Mouse (Mus musculus) cerebellum, adult 9-10 months (tissue): Measurements from ENCODE around the gene Meis2.

Source experiments
- DNase-seq: peaks from one replicate; pipeline ENCODE4 v3.0.0; 2022

The Meis2 gene

GRCm38 (mm10) chr2:116065570-116066005 lies at the start of gene Meis2:
Gene Meis2, minus strand, starts transcription at chr2:116065839.
- DNase-seq, result no peak

GRCm38 (mm10) chr2:116106194-116106593 lies 40.6 kb upstream of the Meis2 start:
- no peak for DNase-seq

DNA sequence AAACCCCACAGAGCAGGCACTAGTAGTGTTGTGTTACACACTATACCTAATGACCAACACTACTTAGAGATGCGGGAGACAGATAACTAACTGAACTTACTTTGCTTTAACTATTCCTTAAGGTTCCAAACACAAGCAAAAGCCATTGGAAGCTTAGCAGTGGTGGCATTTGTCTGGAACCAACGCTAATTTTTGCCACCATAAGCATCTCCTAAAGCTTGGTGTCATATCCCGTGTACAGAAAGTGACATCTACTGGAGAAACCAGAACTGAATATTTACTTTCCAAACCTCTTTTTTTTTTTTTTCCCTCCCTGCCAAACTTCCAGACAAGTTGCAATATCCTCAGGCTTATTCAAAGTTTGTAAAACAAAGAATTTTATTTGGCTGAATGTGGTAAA lies 39.5 kb upstream of the Meis2 start:
- DNase-seq, result no peak

DNA sequence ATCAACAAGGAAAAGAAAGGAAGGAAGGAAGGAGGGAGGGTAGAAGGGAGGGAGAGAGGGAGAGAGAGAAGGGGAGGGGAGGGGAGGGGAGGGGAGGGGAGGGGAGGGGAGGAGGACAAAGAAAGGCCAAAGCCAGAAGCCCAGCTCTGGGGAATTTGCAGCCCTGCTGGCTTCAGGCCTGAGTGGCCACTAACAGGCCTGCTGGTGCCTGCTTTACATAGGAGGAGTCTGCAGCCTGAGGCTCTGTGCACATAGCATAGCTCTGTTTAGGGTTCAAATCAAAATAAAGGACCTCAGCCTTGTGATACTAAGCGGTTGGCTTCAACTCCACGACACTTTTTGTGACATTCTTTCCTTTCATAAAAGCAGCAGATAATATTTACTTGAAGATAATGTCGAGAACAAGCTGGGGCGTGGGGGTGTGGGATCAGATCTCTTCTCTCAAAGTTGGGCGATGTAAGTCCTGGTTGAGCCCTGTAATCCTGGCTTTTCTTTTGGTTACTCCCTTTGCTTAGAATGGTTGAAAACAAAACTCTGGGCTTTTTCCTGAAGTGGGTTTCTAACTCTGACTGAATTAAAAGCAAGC lies 37.9 kb upstream of the Meis2 start:
- no peak for DNase-seq

- DNase-seq, result no peak
These were observed 35.6 kb upstream of the Meis2 start for GRCm38 (mm10) chr2:116101221-116101620.

- DNase-seq, result no peak
These were observed 15.3 kb upstream of the Meis2 start for GRCm38 (mm10) chr2:116080961-116081360.

- DNase-seq, result no peak
These were observed 13.2 kb upstream of the Meis2 start for GRCm38 (mm10) chr2:116078841-116079240.

GRCm38 (mm10) chr2:116077716-116078115 lies 12.1 kb upstream of the Meis2 start:
- DNase-seq, result no peak

GRCm38 (mm10) chr2:116076752-116077480 lies 11.3 kb upstream of the Meis2 start:
- DNase-seq, result no peak

- DNase-seq, result no peak
These were observed 10.3 kb upstream of the Meis2 start for GRCm38 (mm10) chr2:116075902-116076301.

DNA sequence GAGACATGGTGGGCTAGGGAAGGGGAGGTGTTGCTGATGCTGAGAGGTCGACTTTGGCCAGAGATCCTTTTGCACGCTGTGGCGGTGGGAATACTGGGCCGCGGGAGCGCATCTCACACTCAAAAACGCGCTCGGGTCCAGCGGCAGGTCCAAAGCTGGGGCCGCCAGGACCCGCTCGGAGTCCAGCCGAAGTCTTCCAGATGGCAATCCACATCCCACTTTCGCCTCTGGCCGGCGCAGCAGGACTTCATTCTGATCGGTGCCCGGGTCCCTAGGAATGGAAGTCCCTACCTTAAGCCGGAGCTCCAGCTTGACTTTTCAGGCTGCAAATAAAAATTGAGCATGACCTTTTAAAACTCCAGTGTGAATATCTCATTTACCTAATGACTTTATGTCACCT lies 9.8 kb upstream of the Meis2 start:
- DNase-seq, result no peak

- DNase-seq, result no peak
These were observed 9.2 kb upstream of the Meis2 start for GRCm38 (mm10) chr2:116074726-116075440.

DNA sequence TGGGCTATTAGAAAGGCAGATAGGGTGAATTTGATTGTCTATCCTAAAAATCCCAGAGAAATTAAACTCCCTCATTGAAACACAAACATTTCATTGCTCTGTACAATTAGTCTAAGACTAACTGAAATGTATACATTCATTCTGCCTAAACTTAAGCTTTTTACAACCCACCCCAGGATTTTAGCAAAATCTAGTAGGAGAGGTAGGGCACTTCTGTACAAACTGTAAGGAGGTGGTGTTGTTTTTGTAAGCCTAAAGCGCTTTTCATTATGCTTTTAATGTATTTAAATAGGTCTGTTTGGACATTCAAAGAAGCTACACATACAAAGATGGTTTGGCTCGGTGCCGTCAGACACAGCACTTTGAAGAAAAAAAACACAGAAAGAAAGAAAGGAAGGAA lies 8.4 kb upstream of the Meis2 start:
- DNase-seq, result no peak

- no peak for DNase-seq
These were observed 7.8 kb upstream of the Meis2 start for GRCm38 (mm10) chr2:116073311-116073904.

DNA sequence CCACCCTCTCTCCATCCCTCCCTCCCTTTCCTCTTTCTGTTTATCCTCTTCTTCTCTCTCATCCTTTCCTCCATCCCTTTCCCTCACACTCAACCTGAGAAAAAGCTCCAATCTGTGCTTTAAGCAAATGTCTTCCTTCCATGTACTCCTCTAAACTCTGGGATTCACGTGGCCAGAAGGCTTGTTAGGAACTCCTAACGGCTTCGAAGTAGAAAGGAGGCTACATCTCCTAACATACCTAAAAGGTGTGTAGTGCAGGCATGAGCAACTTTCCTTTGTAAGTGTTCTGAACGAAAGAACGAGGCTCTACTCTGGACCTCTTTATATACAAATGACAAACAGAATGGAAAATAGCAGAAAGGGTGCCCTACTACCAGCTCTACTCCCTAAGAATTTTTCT lies 7.1 kb upstream of the Meis2 start:
- no peak for DNase-seq

DNA sequence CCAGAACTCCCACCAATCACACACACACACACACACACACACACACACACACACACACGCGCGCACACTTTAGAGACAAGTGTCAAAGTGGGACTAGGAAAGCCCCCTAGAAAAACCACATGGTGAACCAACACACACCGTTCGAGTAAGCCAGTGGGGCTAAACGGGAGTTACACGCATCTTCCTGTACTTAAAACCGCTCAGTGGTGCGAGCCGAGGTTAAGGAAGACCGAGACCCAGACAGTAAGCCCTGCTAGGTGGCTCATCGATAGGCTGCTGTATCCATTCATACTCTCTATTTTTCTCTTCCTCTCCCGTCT lies 6.6 kb upstream of the Meis2 start:
- no peak for DNase-seq

DNA sequence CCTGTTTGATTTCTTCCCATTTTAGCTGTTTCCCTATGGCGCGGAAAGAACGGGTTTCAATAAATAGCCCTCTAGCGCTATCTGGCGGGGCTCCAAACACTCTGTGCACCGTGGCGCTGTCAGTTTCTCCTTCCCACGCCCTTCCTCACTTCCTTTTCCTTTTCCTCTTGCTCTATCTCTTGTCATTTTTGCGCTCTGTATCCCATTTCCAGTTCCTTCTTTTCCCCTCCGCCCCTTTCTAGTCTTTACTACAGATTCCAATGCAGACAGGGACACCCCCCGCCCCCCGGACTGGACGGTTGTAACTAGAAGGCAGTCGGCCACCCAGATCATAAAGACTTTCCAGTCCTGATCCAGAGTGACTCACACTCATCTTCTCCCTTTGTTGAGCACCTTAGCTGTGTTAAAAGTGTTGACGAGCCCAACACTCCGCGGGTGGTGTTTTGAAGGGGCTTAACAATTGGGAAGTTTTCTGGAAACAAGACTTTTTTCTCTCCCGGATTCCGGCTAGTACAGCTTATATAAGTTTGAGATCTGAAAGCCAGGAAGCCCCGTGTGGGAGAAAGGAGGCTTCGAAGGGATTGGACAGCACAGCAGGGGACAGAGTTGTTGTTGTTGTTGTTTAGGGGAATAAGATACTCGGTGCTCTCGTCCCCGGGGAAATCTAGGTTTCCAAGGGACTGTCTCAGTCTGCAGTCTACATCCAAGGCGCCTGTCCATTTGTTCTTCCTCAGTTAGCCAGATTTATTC lies 6.1 kb upstream of the Meis2 start:
- DNase-seq, result no peak

DNA sequence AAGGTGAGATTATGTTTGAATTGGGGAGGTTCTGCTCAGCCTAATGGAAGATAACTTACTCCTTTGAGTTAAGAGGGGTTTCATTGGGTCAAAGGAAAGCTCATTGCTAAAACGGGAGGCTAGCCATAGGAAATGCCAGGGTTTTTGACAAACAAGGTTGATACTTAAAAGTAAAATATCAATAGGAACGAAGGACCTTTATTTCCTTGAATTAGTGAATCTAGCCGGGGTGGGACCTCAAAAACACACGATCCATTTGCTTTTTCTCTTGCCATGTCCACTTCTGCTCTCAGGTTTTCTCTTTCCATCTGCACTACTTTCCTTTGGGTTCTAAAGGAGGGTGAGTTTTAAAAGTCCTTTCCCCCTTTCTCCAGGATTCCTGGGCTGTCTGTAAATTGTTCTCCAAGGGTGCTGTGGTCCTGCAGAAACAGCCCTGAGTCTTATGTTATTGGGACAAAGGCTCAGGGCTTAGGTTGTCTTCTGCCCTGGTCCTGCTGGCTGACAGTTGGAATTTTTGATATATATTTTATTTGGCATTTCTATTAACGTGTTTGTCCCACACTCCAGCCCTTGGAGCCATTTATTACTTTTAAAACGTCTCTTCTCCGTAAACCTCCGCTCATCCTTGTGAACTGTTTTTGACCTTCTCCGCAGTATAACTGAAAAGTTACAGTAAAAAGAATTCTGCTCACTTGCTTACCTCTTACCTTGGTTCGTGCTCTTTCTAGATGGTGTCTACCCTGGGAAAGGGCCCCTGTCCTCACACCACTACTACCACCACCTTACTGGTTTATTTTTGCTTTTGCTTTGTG lies 5.2 kb upstream of the Meis2 start:
- DNase-seq, result no peak

- no peak for DNase-seq
These were observed 4.0 kb upstream of the Meis2 start for GRCm38 (mm10) chr2:116069451-116070225.

- DNase-seq, result no peak
These were observed 3.3 kb upstream of the Meis2 start for GRCm38 (mm10) chr2:116068901-116069300.

GRCm38 (mm10) chr2:116068461-116068860 lies 2.8 kb upstream of the Meis2 start:
- no peak for DNase-seq
